Mouse (Mus musculus) mesoderm, embryonic 11.5 days (tissue): ENCODE measurements around the gene Tmem196.
A peak's percentile ranks its signal among the peaks of the same experiment; 100 is the strongest.

Experiments
- DNase-seq: peaks from one replicate; pipeline ENCODE4 v3.0.0-alpha.2; 2012; ENCODE audit warnings: low read depth, low spot score

Gene Tmem196

GRCm38 (mm10) chr12:119945589-119946310 is at the start of gene Tmem196:
Gene Tmem196, plus strand, starts transcription at chr12:119945822.
- peak; percentile 41 for DNase-seq

GRCm38 (mm10) chr12:119946311-119946692 is 680 bp downstream of the Tmem196 start:
- DNase-seq: peak; percentile 13

GRCm38 (mm10) chr12:119957041-119957440 is 11.4 kb downstream of the Tmem196 start:
- no peak for DNase-seq

- no peak for DNase-seq
These were observed 15.1 kb downstream of the Tmem196 start for GRCm38 (mm10) chr12:119960730-119961129.

- DNase-seq: no peak
These were observed 19.8 kb downstream of the Tmem196 start for GRCm38 (mm10) chr12:119965373-119965772.

- DNase-seq: no peak
These were observed 24.4 kb downstream of the Tmem196 start for GRCm38 (mm10) chr12:119970068-119970467.

- DNase-seq: peak; percentile 63
These were observed 36.1 kb downstream of the Tmem196 start for GRCm38 (mm10) chr12:119981731-119982130.

GRCm38 (mm10) chr12:119998267-119998666 is 52.6 kb downstream of the Tmem196 start:
- no peak for DNase-seq

GRCm38 (mm10) chr12:120004280-120004679 is 58.7 kb downstream of the Tmem196 start:
- DNase-seq: no peak

- DNase-seq: no peak
These were observed 69.1 kb downstream of the Tmem196 start for GRCm38 (mm10) chr12:120014768-120015167.

GRCm38 (mm10) chr12:120015201-120015600 is 69.6 kb downstream of the Tmem196 start:
- no peak for DNase-seq

GRCm38 (mm10) chr12:120028089-120028959 is 82.7 kb downstream of the Tmem196 start:
- peak; percentile 77 for DNase-seq
